Mouse (Mus musculus) stomach, embryonic 16.5 days (tissue): ENCODE data around the gene Gm43302. TPM values are rescaled to one million over a fixed set of nuclear protein-coding genes. Genes with fewer than 3 reads are reported as not detected.

Source experiments
- polyA plus RNA-seq: library from polyadenylated mRNA; unstranded; fragments of >200 nt; fragmentation: Nextera tagmentation; extraction: Ambion mirVana; gene quantifications from 2 replicates; pipeline ENCODE4 v1.2.1, GENCODE M21; 2015

The Gm43302 gene
- polyA plus RNA-seq, 1 experiment from 2014 or later = 0.09 TPM

Other genes starting within 250 kb of the Gm43302 start
- gene Gbp9, start 154.2 kb downstream of the Gm43302 start, polyA plus RNA-seq = 3.3 and 3.5 TPM in 2 replicates
- 1.0 and 1.5 TPM in 2 replicates for gene Gbp8, start 154.2 kb downstream of the Gm43302 start, polyA plus RNA-seq
- gene Gbp4, start 154.1 kb downstream of the Gm43302 start, polyA plus RNA-seq = 1.1 TPM in 2 replicates
- 0.43 and 0.45 TPM in 2 replicates for gene Gbp10, start 54.2 kb downstream of the Gm43302 start, polyA plus RNA-seq
- 2.1 and 2.6 TPM in 2 replicates for gene Gbp6, start within 50 bp of the Gm43302 start, polyA plus RNA-seq
- 5.4 and 6.0 TPM in 2 replicates for gene Lrrc8b, start 122.1 kb upstream of the Gm43302 start, polyA plus RNA-seq
- 13.3 and 14.8 TPM in 2 replicates for gene Lrrc8c, start 225.7 kb upstream of the Gm43302 start, polyA plus RNA-seq